Mouse (Mus musculus) heart, embryonic 15.5 days (tissue): ENCODE data around the gene Zfp839. TPM values are rescaled to one million over a fixed set of nuclear protein-coding genes. Genes with fewer than 3 reads are reported as not detected.
"Not testable (repeated sequence)": the region's sequence is repeated elsewhere in the genome, so short reads cannot be mapped to it uniquely, and the experiment has no call there.

Source experiments
- ATAC-seq: fragments of 200-750 bp; cut with Nextera tagmentation; replicated peaks from 2 replicates; pipeline ENCODE4 v1.8.0; 2017; ENCODE audit warnings: low read depth, moderate TSS enrichment; ENCODE audit not compliant: insufficient number of reproducible peaks, insufficient read depth, low FRiP score
- H3K27ac ChIP-seq: fragments of 300-500 bp; sonication (generic); 2 replicates; pipeline ENCODE4 v1.5.1; 2015; ENCODE audit warnings: mild to moderate bottlenecking, inconsistent platforms
- H3K27me3 ChIP-seq: fragments of 300-500 bp; sonication (generic); 2 replicates; pipeline ENCODE4 v1.6.1; 2015; ENCODE audit warnings: inconsistent platforms
- H3K36me3 ChIP-seq: fragments of 300-500 bp; sonication (generic); 2 replicates; pipeline ENCODE4 v1.6.1; 2015; ENCODE audit warnings: mild to moderate bottlenecking, inconsistent platforms
- H3K4me1 ChIP-seq: fragments of 300-500 bp; sonication (generic); replicated peaks from 2 replicates; pipeline ENCODE4 v1.6.1; 2015; ENCODE audit warnings: inconsistent platforms
- H3K4me2 ChIP-seq: fragments of 300-500 bp; sonication (generic); 2 replicates; pipeline ENCODE4 v1.6.1; 2015; ENCODE audit warnings: inconsistent platforms, mild to moderate bottlenecking, moderate library complexity
- H3K4me3 ChIP-seq: fragments of 300-500 bp; sonication (generic); 2 replicates; pipeline ENCODE4 v1.5.1; 2015; ENCODE audit warnings: mild to moderate bottlenecking, inconsistent platforms
- H3K9ac ChIP-seq: fragments of 300-500 bp; sonication (generic); 2 replicates; pipeline ENCODE4 v1.6.1; 2015; ENCODE audit warnings: mild to moderate bottlenecking, inconsistent platforms
- H3K9me3 ChIP-seq: fragments of 300-500 bp; sonication (generic); replicated peaks from 2 replicates; pipeline ENCODE4 v1.6.1; 2016; ENCODE audit warnings: inconsistent platforms
- WGBS: fragments of 180-500 bp; shearing (Covaris S2); methylation state at CpG from one replicate; pipeline ENCODE4 v1.1.7; 2015; ENCODE audit warnings: mixed read lengths; 5-methylcytosine and 5-hydroxymethylcytosine counted together
- polyA plus RNA-seq: library from polyadenylated mRNA; unstranded; fragments of >200 nt; fragmentation: Nextera tagmentation; extraction: Ambion mirVana; gene quantifications from 2 replicates; pipeline ENCODE4 v1.2.1, GENCODE M21; 2015

Zfp839 gene
- polyA plus RNA-seq, 1 experiment from 2014 or later = 4.5 TPM

- H3K9ac ChIP-seq = peak overlapping the region; percentile 62
- peak overlapping the region; percentile 82 for H3K4me2 ChIP-seq
- 18% methylated on average over 32 of the region's 32 CpGs for WGBS
- ATAC-seq = no peak
- H3K9me3 ChIP-seq = no peaks in the 10 kb centered on the region
- no peaks in the 10 kb centered on the region for H3K27me3 ChIP-seq
- peak overlapping the region; percentile 69 for H3K4me3 ChIP-seq
- peaks cover 24% of the 10 kb centered on the region for H3K4me1 ChIP-seq
- no peaks in the 10 kb centered on the region for H3K36me3 ChIP-seq
- no peak overlapping the region for H3K27ac ChIP-seq
Observed at GRCm38 (mm10) chr12:110843194-110844048, 6.6 kb upstream of the Zfp839 start.

GRCm38 (mm10) chr12:110844227-110845130 is 5.6 kb upstream of the Zfp839 start:
- Histone ChIP-seq H3K27ac (peak overlapping the region; percentile 89), H3K36me3 (no peaks in the 10 kb centered on the region), H3K4me1 (peaks cover 25% of the 10 kb centered on the region), H3K4me3 (peak overlapping the region; percentile 69), H3K4me2 (peak overlapping the region; percentile 82), H3K9me3 (no peaks in the 10 kb centered on the region), H3K9ac (peak overlapping the region; percentile 62), H3K27me3 (no peaks in the 10 kb centered on the region)
- 0 out of 2 replicates have a peak, but pooled peaks have one; percentile 25 for ATAC-seq
- WGBS = 1% methylated on average over 42 of the region's 42 CpGs

GRCm38 (mm10) chr12:110845131-110845880 is 4.7 kb upstream of the Zfp839 start:
- ATAC-seq = peak; percentile 93

GRCm38 (mm10) chr12:110846191-110846765 is 3.8 kb upstream of the Zfp839 start:
- H3K4me1 ChIP-seq = peaks cover 27% of the 10 kb centered on the region
- peak overlapping the region; percentile 69 for H3K4me3 ChIP-seq
- 71% methylated on average over 6 of the region's 6 CpGs for WGBS
- no peaks in the 10 kb centered on the region for H3K36me3 ChIP-seq
- no peak for ATAC-seq
- peak overlapping the region; percentile 89; the same call in 1 of the 2 replicates for H3K27ac ChIP-seq
- H3K9me3 ChIP-seq = no peaks in the 10 kb centered on the region
- H3K27me3 ChIP-seq = no peaks in the 10 kb centered on the region
- peak overlapping the region; percentile 82 for H3K4me2 ChIP-seq
- H3K9ac ChIP-seq = peak overlapping the region; percentile 71

More at GRCm38 (mm10) chr12:110845131-110845880, 4.7 kb upstream of the Zfp839 start:
- under 1% methylated on average over 36 of the region's 36 CpGs for WGBS
- H3K36me3 ChIP-seq = no peaks in the 10 kb centered on the region
- peaks cover 21% of the 10 kb centered on the region for H3K4me1 ChIP-seq
- H3K9ac ChIP-seq = peak overlapping the region; percentile 71
- no peaks in the 10 kb centered on the region for H3K9me3 ChIP-seq
- peak overlapping the region; percentile 82 for H3K4me2 ChIP-seq
- no peaks in the 10 kb centered on the region for H3K27me3 ChIP-seq
- peak overlapping the region; percentile 89 for H3K27ac ChIP-seq
- H3K4me3 ChIP-seq = peak overlapping the region; percentile 69

GRCm38 (mm10) chr12:110850929-110851256 is 840 bp downstream of the Zfp839 start:
- no peak; the same call in 1 of the 2 replicates for ATAC-seq
- H3K27me3 ChIP-seq = no peaks in the 10 kb centered on the region

GRCm38 (mm10) chr12:110851414-110851813 is 1.4 kb downstream of the Zfp839 start:
- H3K9ac ChIP-seq = peak overlapping the region; percentile 83; the same call in 1 of the 2 replicates
- ATAC-seq = no peak
- peak overlapping the region; percentile 85 for H3K4me3 ChIP-seq
- H3K27me3 ChIP-seq = no peaks in the 10 kb centered on the region
- peaks cover 13% of the 10 kb centered on the region for H3K36me3 ChIP-seq
- 32% methylated on average over 12 of the region's 12 CpGs for WGBS
- peaks cover 21% of the 10 kb centered on the region for H3K4me1 ChIP-seq
- H3K4me2 ChIP-seq = peak overlapping the region; percentile 72
- no peaks in the 10 kb centered on the region for H3K9me3 ChIP-seq
- peak overlapping the region; percentile 85 for H3K27ac ChIP-seq

More at GRCm38 (mm10) chr12:110850929-110851256, 840 bp downstream of the Zfp839 start:
- peak overlapping the region; percentile 72 for H3K4me2 ChIP-seq
- H3K4me3 ChIP-seq = peak overlapping the region; percentile 85
- H3K36me3 ChIP-seq = peaks cover 8% of the 10 kb centered on the region
- H3K4me1 ChIP-seq = peaks cover 25% of the 10 kb centered on the region
- H3K9ac ChIP-seq = peak overlapping the region; percentile 83
- peak overlapping the region; percentile 85 for H3K27ac ChIP-seq
- 16% methylated on average over 9 of the region's 9 CpGs for WGBS
- H3K9me3 ChIP-seq = no peaks in the 10 kb centered on the region

GRCm38 (mm10) chr12:110851923-110852322 is 1.9 kb downstream of the Zfp839 start:
- H3K4me2 ChIP-seq = no peak overlapping the region
- H3K4me1 ChIP-seq = peaks cover 21% of the 10 kb centered on the region
- ATAC-seq = no peak
- no peaks in the 10 kb centered on the region for H3K9me3 ChIP-seq
- peaks cover 13% of the 10 kb centered on the region for H3K36me3 ChIP-seq
- no peaks in the 10 kb centered on the region for H3K27me3 ChIP-seq
- no peak overlapping the region for H3K27ac ChIP-seq
- WGBS = 58% methylated on average over 1 of the region's 1 CpGs
- H3K9ac ChIP-seq = no peak overlapping the region
- H3K4me3 ChIP-seq = no peak overlapping the region

- Histone ChIP-seq H3K4me2 (no peak overlapping the region), H3K27ac (no peak overlapping the region), H3K27me3 (no peaks in the 10 kb centered on the region), H3K4me3 (no peak overlapping the region), H3K9me3 (no peaks in the 10 kb centered on the region), H3K36me3 (peaks cover 13% of the 10 kb centered on the region), H3K9ac (no peak overlapping the region), H3K4me1 (peaks cover 15% of the 10 kb centered on the region)
- WGBS = 81% methylated on average over 32 of the region's 32 CpGs
- ATAC-seq = no peak
Observed at GRCm38 (mm10) chr12:110854786-110855737, 5.0 kb downstream of the Zfp839 start.

- Histone ChIP-seq H3K27ac (no peak overlapping the region), H3K4me2 (no peak overlapping the region), H3K4me3 (no peak overlapping the region), H3K9ac (no peak overlapping the region), H3K9me3 (no peaks in the 10 kb centered on the region), H3K27me3 (no peaks in the 10 kb centered on the region), H3K4me1 (no peaks in the 10 kb centered on the region), H3K36me3 (peaks cover 13% of the 10 kb centered on the region)
- no peak for ATAC-seq
- WGBS = 78% methylated on average over 7 of the region's 7 CpGs
Observed at GRCm38 (mm10) chr12:110857196-110857595, 7.1 kb downstream of the Zfp839 start.

- not testable (repeated sequence) for H3K9me3 ChIP-seq, H3K4me1 ChIP-seq, H3K27ac ChIP-seq, H3K27me3 ChIP-seq, H3K4me2 ChIP-seq, H3K4me3 ChIP-seq, ATAC-seq, H3K9ac ChIP-seq
- WGBS = 94% methylated on average over 15 of the region's 15 CpGs
- peaks cover 13% of the 10 kb centered on the region for H3K36me3 ChIP-seq
Observed at GRCm38 (mm10) chr12:110858681-110859080, 8.6 kb downstream of the Zfp839 start.
